Mouse (Mus musculus) fat pad, adult 2 months (tissue): ENCODE results near the gene Vcp.
"Not testable (repeated sequence)": the region's sequence is repeated elsewhere in the genome, so short reads cannot be mapped to it uniquely, and the experiment has no call there.

ENCODE experiments used
- DNase-seq: peaks from one replicate; pipeline ENCODE4 v3.0.0-alpha.2; 2011; ENCODE audit warnings: low read depth, low spot score; ENCODE audit errors: extremely low read depth

The Vcp gene

DNA sequence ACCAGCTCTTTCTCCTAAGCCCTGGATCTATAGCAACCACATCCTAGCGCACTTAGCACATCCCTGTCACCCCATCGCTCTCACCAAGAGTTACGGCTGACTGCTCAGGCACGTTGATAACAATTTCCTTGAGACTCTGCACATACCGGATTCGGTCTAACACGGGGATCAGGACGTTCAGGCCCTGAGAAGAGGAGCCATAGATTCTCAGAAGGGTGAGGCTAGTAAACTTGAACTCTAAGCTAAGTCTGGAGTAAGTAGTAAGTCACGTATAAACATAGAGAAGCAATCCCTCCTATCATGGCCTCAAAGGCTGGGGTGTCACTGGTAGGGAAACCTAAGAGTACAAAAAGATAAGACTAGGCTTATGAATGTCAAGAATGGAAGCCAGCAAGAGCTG lies 30.0 kb upstream of the Vcp start:
- no peak for DNase-seq

DNA sequence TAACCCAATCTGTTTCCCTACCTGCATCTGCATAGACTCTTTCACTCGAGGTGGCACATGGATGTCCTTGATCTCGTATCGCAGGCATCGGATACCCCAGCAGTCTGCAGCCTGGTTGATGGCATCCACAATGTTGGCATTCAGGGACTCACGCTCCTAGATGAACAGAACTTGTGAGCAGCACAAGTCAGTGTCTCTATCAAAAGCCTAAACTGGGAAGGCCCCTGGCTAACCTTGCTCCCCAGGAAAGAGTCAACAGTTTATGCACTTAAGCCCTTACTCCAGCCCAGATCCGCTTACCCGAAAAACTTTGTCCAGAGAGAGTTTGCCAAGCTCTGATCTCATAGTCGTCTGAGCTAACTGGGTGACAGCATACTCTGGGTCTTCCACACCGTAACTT lies 29.4 kb upstream of the Vcp start:
- DNase-seq: no peak

GRCm38 (mm10) chr4:43029121-43029520 lies 28.8 kb upstream of the Vcp start:
- no peak for DNase-seq

DNA sequence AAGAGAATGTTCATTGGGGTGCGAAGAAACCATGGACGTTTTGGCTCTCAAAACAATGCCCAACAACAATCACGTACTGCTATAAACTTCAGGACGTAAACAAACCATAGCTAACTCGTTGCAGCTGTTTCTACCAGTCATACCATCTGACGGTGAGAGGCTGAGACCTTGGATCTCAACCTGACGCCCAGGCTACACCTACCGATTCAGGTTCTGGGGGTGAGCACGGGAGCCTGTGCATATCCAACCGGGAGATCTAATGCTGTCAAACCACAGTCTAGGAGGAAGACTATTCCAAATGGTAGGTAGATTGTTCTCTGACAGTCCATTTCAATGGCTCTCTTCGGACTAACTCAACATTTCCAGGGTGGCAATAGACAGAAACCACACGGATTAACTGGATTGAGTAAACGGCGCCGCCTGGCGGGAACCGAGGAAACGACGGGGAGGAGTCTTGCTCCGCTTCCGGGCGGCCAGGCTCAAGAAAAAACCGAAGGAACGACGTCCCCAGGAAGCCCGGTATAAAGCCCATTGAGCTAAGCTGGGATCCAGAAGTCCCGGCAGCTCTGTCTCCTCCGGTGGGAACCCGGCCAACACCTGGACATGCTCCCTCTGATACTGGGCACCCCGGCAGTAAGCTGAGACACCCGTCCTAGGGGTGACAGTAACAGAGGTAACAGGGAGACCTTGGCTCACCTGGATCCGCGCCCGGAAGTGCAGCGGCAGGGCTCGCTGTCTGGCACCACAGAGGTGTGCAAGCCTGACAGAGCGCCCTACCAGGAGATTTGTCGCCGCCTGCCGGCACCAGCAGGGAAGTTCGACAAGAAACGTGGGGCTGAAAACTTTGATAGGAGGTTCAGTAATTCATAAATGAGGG lies 25.0 kb upstream of the Vcp start, which contains the start of gene Pigo:
Pigo (minus strand) TSS at position 736 of the 877 bp plus-strand sequence.
- no peak for DNase-seq

DNA sequence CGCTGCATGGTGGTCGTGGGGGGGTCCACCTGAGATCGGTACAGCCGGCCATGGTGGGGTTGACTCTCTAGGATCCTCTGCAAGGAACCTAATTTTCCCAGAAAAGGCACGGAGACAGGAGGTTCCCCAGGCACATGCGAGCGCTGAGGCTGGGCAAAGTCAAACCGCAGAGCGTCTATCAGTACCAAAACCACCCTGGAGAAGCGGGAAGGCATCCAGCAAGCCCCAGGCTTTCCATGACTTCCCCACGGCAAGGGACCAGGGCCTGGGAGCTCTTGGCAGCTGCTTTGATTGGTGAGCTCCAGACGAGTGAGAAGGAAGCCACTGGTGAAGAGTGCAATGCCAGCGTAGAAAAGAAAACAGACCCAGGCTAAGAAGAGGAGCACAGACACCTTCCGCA lies 24.4 kb upstream of the Vcp start:
- DNase-seq: no peak

- DNase-seq: no peak
Measured at GRCm38 (mm10) chr4:43021341-43021740, 21.0 kb upstream of the Vcp start.

DNA sequence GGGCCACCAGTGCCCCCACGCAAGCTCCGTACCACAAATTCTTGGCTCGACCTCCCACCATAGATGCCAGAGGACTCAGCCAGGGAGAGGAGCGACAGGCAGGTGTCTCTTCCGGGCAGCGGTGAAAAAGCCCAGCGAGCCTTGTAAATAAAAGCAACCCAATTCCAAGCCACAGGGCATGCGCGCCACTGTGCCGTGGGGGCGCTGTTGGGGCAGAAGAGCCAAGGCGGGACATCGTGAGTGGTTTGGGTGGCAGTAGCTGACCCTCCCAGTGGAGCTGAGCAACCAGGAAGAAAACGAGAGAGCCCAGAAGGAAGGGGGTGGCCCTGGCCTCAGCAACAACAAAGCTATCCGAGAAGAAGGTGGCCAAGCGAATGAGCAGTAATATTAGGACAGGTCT lies 20.6 kb upstream of the Vcp start:
- DNase-seq: no peak

- no peak for DNase-seq
Measured at GRCm38 (mm10) chr4:43019641-43020465, 19.5 kb upstream of the Vcp start.

GRCm38 (mm10) chr4:43019176-43019575 lies 18.9 kb upstream of the Vcp start:
- no peak for DNase-seq

GRCm38 (mm10) chr4:43018156-43018555 lies 17.8 kb upstream of the Vcp start:
- no peak for DNase-seq

- no peak for DNase-seq
Measured at GRCm38 (mm10) chr4:43012091-43012490, 11.8 kb upstream of the Vcp start.

DNA sequence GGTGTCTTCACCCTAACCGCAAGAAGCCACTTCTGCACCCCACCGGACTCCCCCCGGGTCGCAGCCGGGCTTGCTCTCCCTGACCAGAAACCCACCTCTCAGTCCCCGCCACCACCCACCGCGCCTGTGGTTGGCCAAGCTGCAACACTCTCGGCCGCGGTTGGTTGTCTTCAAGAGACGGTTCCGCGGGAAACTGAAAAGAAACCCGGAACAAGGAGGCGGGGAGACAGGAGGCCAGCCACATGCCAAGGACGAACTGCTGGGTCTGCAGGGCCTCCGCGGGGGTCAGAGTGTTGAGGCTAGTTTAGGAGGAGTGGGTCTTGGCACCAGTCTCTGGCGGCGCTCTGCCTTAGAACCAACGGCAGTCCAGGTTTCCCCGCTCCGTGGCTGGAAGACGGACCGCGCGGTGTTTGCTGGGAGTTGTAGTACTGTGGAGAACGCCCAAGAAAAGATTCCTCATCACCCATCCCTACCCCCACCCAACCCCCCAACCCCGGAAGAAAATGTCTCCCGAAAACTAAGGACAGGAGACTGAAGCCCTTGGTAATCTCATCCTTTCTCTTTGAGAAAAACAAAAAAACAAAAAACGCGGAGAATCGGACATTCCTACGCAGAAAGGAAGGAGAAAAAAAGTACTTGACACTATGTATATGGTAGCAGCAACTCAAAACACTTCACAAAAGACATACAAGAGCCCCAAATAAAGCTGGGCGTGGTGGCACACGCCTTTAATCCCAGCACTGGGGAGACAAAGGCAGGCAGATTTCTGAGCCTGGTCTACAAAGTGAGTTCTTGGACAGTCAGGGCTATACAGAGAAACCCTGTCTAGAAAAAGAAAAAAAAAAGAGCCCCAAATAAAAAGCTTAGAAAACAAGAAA lies 10.1 kb upstream of the Vcp start, which contains the start of gene Fancg:
Fancg (minus strand) TSS at position 346 of the 878 bp plus-strand sequence.
- no peak for DNase-seq

GRCm38 (mm10) chr4:43005765-43006164 lies 5.5 kb upstream of the Vcp start:
- no peak for DNase-seq

- no peak for DNase-seq
Measured at GRCm38 (mm10) chr4:43004951-43005350, 4.6 kb upstream of the Vcp start.

- no peak for DNase-seq
Measured at GRCm38 (mm10) chr4:43002756-43003439, 2.6 kb upstream of the Vcp start.

GRCm38 (mm10) chr4:43001272-43001671 lies 965 bp upstream of the Vcp start:
- no peak for DNase-seq

DNA sequence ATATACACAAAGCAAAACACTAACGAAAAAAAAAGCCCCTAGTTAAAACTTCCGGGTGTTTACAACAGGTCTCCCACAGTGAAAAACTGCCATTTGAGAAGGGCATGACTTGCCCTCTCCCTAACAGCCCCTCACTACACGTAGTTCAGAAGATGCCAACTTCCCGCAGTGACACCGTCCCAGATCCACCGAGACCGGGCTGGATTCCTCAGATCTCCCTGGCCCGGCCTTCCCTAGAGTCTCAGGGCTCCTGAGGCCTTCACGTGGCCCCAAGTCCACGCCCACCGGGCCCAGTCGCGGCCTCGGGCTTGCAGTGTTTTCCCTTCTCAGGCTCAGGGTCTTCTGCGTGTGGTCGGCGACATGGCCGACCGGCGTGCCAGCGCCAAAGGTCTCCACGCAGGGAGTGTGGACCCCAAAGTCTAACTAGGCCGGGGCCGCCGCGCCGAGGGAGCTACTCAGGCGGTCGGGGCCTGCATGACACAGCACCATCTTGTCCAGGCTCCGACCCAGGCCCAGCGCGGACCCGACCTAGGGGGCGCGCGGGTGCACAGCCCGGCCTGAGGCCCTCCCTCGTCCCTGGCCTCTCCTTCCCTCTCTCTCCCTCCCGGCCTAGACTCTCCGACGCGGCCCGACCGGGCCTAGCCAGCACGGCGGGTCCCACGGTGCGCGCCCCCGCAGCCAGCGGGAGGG lies 711 bp downstream of the Vcp start:
- no peak for DNase-seq

DNA sequence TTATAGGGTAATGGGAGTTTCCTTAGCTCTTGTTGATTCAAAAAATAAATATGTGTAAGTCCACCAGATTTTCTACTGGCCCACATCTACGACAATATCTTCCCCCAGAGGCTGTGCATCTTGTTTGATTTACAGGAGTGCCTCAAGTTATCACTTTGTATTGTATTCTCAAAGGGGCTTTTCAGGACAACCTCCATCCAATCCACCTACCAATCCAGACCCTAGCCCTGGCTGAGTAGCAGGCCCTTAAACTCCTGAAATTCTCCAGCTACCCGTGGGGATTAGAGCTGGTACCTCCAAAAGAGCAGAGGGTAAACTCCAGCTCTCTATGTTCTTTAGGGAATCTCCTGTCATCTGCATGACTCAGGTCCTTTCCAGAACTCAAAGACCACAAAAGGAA lies 2.3 kb downstream of the Vcp start:
- no peak for DNase-seq

DNA sequence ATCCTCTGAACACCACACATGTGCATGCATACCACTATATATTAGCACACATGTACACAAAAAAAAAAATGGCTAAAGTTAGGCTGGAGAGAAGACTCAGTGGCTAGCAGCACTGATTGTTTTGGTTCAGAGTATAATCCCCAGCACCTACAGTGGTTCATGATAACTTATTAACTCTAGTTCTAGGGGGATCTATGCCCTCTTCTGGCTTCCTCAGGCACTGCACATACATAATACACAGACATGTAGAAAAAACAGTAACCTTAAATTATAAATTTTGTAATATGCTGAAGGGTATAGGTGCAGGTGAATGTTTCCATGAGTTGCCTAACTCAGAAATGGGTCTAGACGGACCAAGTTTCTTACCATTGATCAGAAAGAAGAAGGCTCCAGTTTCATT lies 12.0 kb downstream of the Vcp start:
- no peak for DNase-seq

- not testable (repeated sequence) for DNase-seq
Measured at GRCm38 (mm10) chr4:42980467-42980866, 19.8 kb downstream of the Vcp start.
